Mouse (Mus musculus) neural tube, embryonic 11.5 days (tissue): ENCODE data around the gene Sphk2. TPM values are rescaled to one million over a fixed set of nuclear protein-coding genes. Genes with fewer than 3 reads are reported as not detected.
A peak's percentile ranks its signal among the peaks of the same experiment; 100 is the strongest.

Experiments used
- ATAC-seq: fragments of 200-750 bp; cut with Nextera tagmentation; 2 replicates; pipeline ENCODE4 v1.8.0; 2017; ENCODE audit warnings: moderate number of reproducible peaks, mild to moderate bottlenecking, moderate TSS enrichment, moderate library complexity; ENCODE audit not compliant: insufficient read depth, low FRiP score, low TSS enrichment
- DNase-seq: peaks from one replicate; pipeline ENCODE4 v3.0.0-alpha.2; 2015; ENCODE audit warnings: low spot score
- H3K27ac ChIP-seq: fragments of 300-500 bp; sonication (generic); 2 replicates; pipeline ENCODE4 v1.5.1; 2014; ENCODE audit warnings: low read depth, mild to moderate bottlenecking, low read length
- H3K27me3 ChIP-seq: fragments of 300-500 bp; sonication (generic); 2 replicates; pipeline ENCODE4 v1.6.1; 2014; ENCODE audit warnings: mild to moderate bottlenecking, low read length, mixed read lengths; ENCODE audit not compliant: control insufficient read depth, insufficient read depth
- H3K36me3 ChIP-seq: fragments of 300-500 bp; sonication (generic); 2 replicates; pipeline ENCODE4 v1.6.1; 2014; ENCODE audit warnings: mild to moderate bottlenecking, low read length, moderate library complexity, mixed read lengths; ENCODE audit not compliant: control insufficient read depth, insufficient read depth
- H3K4me1 ChIP-seq: fragments of 300-500 bp; sonication (generic); 2 replicates; pipeline ENCODE4 v1.6.1; 2014; ENCODE audit warnings: low read length, mixed read lengths; ENCODE audit not compliant: control insufficient read depth, insufficient read depth
- H3K4me2 ChIP-seq: fragments of 300-500 bp; sonication (generic); 2 replicates; pipeline ENCODE4 v1.6.1; 2014; ENCODE audit warnings: low read depth, mild to moderate bottlenecking, moderate library complexity
- H3K4me3 ChIP-seq: fragments of 300-500 bp; sonication (generic); 2 replicates; pipeline ENCODE4 v1.5.1; 2014; ENCODE audit warnings: low read depth, low read length
- H3K9ac ChIP-seq: fragments of 300-500 bp; sonication (generic); 2 replicates; pipeline ENCODE4 v1.6.1; 2014; ENCODE audit warnings: mild to moderate bottlenecking, low read length
- H3K9me3 ChIP-seq: fragments of 300-500 bp; sonication (generic); 2 replicates; pipeline ENCODE4 v1.6.1; 2016; ENCODE audit warnings: low read length; ENCODE audit not compliant: control insufficient read depth
- WGBS: fragments of 180-500 bp; shearing (Covaris S2); extraction: QIAGEN DNeasy Blood & Tissue Kit; methylation state at CpG from one replicate; pipeline ENCODE4 v1.1.7; 2014; 5-methylcytosine and 5-hydroxymethylcytosine counted together
- polyA plus RNA-seq: library from polyadenylated mRNA; unstranded; fragments of >200 nt; fragmentation: Nextera tagmentation; extraction: Ambion mirVana; gene quantifications from 2 replicates; pipeline ENCODE4 v1.2.1, GENCODE M21; 2014

Gene Sphk2
- polyA plus RNA-seq, 1 experiment from 2014 or later: 23.7 TPM

- H3K4me3 ChIP-seq: no peak within 1 kb of the TSS
- no peak for DNase-seq
- H3K9ac ChIP-seq: no peak within 1 kb of the TSS
- peaks cover 15% of the 10 kb centered on the region for H3K4me1 ChIP-seq
- H3K9me3 ChIP-seq: no peaks in the 10 kb centered on the region
- no peak for ATAC-seq
- H3K4me2 ChIP-seq: no peak within 1 kb of the TSS; the same call in 1 of the 2 replicates
- WGBS: 77% methylated on average over 7 of the region's 7 CpGs
- no peaks in the 10 kb centered on the region for H3K36me3 ChIP-seq
- 0 out of 2 replicates have a peak within 1 kb of the TSS, but pooled peaks have one; percentile 4 for H3K27ac ChIP-seq
- no peaks in the 10 kb centered on the region for H3K27me3 ChIP-seq
These were observed 34.3 kb downstream of the Sphk2 start, which contains the start of gene Ntn5 for GRCm38 (mm10) chr7:45683396-45684050. Ntn5 (plus strand) TSS chr7:45684022.

GRCm38 (mm10) chr7:45682144-45683126 is 35.4 kb downstream of the Sphk2 start:
- Histone ChIP-seq H3K9me3 (no peaks in the 10 kb centered on the region), H3K27ac (0 out of 2 replicates have a peak overlapping the region, but pooled peaks have one; percentile 21), H3K36me3 (no peaks in the 10 kb centered on the region), H3K27me3 (no peaks in the 10 kb centered on the region), H3K4me3 (no peak overlapping the region), H3K4me2 (peak overlapping the region; percentile 18), H3K9ac (peak overlapping the region; percentile 56), H3K4me1 (peaks cover 15% of the 10 kb centered on the region)
- ATAC-seq: peak; percentile 77
- WGBS: 31% methylated on average over 14 of the region's 14 CpGs
- DNase-seq: peak; percentile 93

DNA sequence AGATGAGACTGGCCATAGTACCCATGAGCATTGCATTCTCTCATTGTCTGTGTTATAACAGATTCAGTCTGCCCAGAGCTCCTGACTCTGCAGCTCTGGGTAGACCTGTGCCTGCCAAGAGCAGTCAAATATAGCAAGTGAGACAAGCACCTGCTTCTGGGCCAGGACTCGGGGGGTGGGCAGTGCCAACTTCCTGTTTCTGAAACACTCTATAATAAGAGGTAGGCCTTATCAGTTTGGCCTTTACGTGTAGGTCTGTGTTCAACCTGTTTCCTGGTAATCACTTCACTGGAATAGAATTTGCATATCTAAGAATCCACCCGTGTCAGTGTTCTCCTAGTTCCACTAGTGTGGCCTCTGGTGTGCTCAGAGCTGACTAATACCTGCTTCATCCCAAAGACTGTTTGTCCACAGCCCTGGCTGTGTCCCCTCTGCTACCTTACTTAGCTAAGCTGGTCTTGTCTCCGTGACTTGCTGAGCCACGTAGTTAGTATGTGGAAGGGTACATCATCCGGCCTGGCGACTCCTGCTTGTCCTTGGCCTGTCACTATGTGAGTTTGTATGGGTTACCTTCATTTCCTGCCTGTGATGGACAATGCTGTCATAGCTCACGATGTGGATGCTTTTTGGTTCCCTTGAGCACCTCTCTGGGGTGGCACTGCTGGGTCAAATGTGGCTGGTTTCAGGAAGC is 36.6 kb downstream of the Sphk2 start:
- 88% methylated on average over 8 of the region's 8 CpGs for WGBS
- Histone ChIP-seq H3K4me1 (peaks cover 6% of the 10 kb centered on the region), H3K9me3 (no peaks in the 10 kb centered on the region), H3K4me2 (no peak overlapping the region), H3K27me3 (no peaks in the 10 kb centered on the region), H3K4me3 (no peak overlapping the region), H3K9ac (no peak overlapping the region), H3K36me3 (no peaks in the 10 kb centered on the region), H3K27ac (no peak overlapping the region)
- DNase-seq (no peak), ATAC-seq (no peak)

DNA sequence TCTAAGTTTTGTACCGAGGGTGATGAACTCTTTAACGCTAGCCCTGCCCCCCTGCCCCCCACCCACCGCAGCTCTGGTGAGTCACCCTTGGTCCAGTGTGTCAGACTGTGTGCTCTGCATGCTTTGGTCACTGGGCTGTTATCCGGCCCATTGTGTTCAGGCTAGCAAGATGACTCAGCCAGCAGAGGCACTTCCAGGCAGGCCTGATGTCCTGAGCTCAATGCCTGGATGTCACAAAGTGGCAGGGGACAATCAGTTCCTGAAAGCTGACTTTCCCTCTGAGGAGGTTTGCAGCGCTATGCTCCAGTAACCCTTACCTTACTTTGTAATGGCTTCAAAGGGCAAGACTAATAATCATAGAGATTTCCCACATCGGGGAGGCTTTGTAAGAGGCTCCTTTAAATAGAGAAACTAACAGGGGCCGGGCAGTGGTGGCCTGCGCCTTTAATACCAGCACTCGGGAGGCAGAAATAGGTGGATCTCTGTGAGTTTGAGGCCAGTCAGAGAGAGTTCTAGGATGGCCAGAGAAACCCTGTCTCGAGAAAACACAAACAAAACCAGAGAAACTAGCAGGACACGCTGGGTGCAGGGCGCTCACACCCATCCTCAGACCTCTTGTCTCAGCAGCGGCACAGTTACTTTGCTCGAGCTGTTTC is 37.7 kb downstream of the Sphk2 start:
- Histone ChIP-seq H3K36me3 (no peaks in the 10 kb centered on the region), H3K4me3 (no peak overlapping the region), H3K27ac (no peak overlapping the region), H3K9me3 (no peaks in the 10 kb centered on the region), H3K9ac (no peak overlapping the region), H3K4me2 (no peak overlapping the region), H3K4me1 (peaks cover 3% of the 10 kb centered on the region; the same call in 1 of the 2 replicates), H3K27me3 (no peaks in the 10 kb centered on the region)
- DNase-seq (no peak), ATAC-seq (no peak)
- 83% methylated on average over 14 of the region's 14 CpGs for WGBS

- no peaks in the 10 kb centered on the region for H3K36me3 ChIP-seq
- peaks cover 3% of the 10 kb centered on the region; the same call in 1 of the 2 replicates for H3K4me1 ChIP-seq
- DNase-seq (no peak), ATAC-seq (no peak)
- no peaks in the 10 kb centered on the region for H3K27me3 ChIP-seq
- H3K27ac ChIP-seq: no peak overlapping the region
- no peaks in the 10 kb centered on the region for H3K9me3 ChIP-seq
- no peak overlapping the region for H3K4me3 ChIP-seq
- H3K4me2 ChIP-seq: no peak overlapping the region
- H3K9ac ChIP-seq: no peak overlapping the region
- WGBS: 93% methylated on average over 14 of the region's 14 CpGs
These were observed 39.3 kb downstream of the Sphk2 start for GRCm38 (mm10) chr7:45678513-45678912.

DNA sequence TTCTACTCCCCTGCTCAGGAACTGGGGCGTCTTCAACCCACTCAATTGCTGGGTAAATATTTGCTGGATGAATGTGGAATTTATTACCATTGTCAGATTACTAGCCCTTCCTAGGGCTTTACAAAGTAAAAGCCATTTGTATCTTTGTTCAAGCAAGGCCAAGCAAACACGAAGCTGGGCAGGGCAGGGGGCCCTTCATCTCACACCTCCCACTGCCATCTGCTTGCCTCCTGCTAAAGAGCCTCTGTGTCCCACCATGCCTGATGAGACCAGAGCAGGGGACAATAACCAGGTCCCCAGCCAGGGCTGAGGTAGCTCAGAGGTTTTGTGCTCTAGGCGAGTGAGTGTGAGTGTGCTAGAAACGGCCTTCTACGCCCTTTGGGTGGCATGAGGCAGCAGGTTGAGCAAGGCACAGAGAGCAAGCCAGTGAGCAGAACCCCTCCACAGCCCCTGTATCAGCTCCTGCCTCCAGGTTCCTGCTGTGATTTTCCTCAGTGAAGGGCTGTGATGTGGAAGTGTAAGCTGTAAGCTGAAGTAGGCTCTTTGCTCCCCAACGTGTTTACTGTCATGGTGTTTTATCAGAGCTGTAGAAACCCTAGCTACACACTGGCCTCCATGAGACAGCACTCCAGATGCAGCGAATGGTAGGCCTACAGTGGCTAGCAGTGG is 40.0 kb downstream of the Sphk2 start:
- Histone ChIP-seq H3K9me3 (no peaks in the 10 kb centered on the region), H3K27me3 (no peaks in the 10 kb centered on the region), H3K4me3 (no peak overlapping the region), H3K4me2 (no peak overlapping the region), H3K9ac (no peak overlapping the region), H3K36me3 (no peaks in the 10 kb centered on the region), H3K4me1 (peaks cover 3% of the 10 kb centered on the region; the same call in 1 of the 2 replicates), H3K27ac (no peak overlapping the region)
- no peak for ATAC-seq
- 72% methylated on average over 7 of the region's 7 CpGs for WGBS
- DNase-seq: no peak

GRCm38 (mm10) chr7:45668921-45669320 is 48.9 kb downstream of the Sphk2 start:
- no peak for DNase-seq
- ATAC-seq: no peak
- Histone ChIP-seq H3K4me3 (no peak overlapping the region), H3K9ac (no peak overlapping the region), H3K27me3 (no peaks in the 10 kb centered on the region), H3K4me1 (no peaks in the 10 kb centered on the region), H3K36me3 (no peaks in the 10 kb centered on the region), H3K27ac (no peak overlapping the region), H3K9me3 (no peaks in the 10 kb centered on the region), H3K4me2 (no peak overlapping the region)
- 95% methylated on average over 9 of the region's 9 CpGs for WGBS

DNA sequence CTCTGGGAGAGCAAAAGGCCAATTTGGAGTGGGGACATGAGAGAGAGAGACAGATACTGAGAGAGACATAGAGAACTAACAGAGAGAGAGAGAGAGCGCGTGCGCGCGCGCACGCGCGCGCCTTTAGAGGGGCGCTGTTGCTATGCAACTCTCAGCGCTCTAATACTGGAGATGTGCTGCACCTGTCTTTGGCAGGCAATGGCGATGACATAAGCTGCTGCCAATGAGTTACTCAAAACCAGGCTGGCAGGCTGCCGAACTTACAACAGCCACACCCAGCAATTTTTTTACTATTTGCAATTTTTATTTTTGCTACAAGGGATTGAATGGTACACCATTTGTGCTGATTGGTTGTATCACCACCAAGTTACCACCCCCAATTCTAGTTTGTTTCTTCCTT is 50.0 kb downstream of the Sphk2 start:
- ATAC-seq: no peak
- Histone ChIP-seq H3K9ac (no peak overlapping the region), H3K36me3 (no peaks in the 10 kb centered on the region), H3K9me3 (no peaks in the 10 kb centered on the region), H3K4me3 (no peak overlapping the region), H3K4me2 (no peak overlapping the region), H3K27me3 (no peaks in the 10 kb centered on the region), H3K4me1 (no peaks in the 10 kb centered on the region), H3K27ac (no peak overlapping the region)
- WGBS: 79% methylated on average over 14 of the region's 14 CpGs
- no peak for DNase-seq
